Mouse (Mus musculus) heart, adult 2 months (tissue): ENCODE measurements around the gene Try5. TPM values are rescaled to one million over a fixed set of nuclear protein-coding genes. Genes with fewer than 3 reads are reported as not detected.
"Not testable (repeated sequence)": the region's sequence is repeated elsewhere in the genome, so short reads cannot be mapped to it uniquely, and the experiment has no call there.

Experiments
- DNase-seq, 2 experiments: peaks; one replicate each; pipeline ENCODE4 v3.0.0; 2021
- H3K27ac ChIP-seq: fragments of 200-600 bp; 2 replicates; pipeline ENCODE4 v1.8.1; 2022
- H3K27me3 ChIP-seq: fragments of 200-500 bp; 2 replicates; pipeline ENCODE4 v1.6.1; 2012; ENCODE audit warnings: mild to moderate bottlenecking, low read length, inconsistent platforms, mixed read lengths; ENCODE audit not compliant: control insufficient read depth, insufficient read depth
- H3K36me3 ChIP-seq: fragments of 200-500 bp; 2 replicates; pipeline ENCODE4 v1.6.1; 2012; ENCODE audit warnings: low read length, inconsistent platforms; ENCODE audit not compliant: control insufficient read depth, insufficient read depth
- H3K4me1 ChIP-seq: fragments of 200-500 bp; 2 replicates; pipeline ENCODE4 v1.6.1; 2011; ENCODE audit warnings: low read length; ENCODE audit not compliant: control insufficient read depth, insufficient read depth
- H3K4me3 ChIP-seq: fragments of 200-600 bp; 2 replicates; pipeline ENCODE4 v1.8.1; 2022
- H3K79me2 ChIP-seq: fragments of 200-500 bp; replicated peaks from 2 replicates; pipeline ENCODE4 v1.6.1; 2012; ENCODE audit warnings: mild to moderate bottlenecking, inconsistent platforms, low read length, moderate library complexity, mixed read lengths; ENCODE audit not compliant: control insufficient read depth, insufficient read depth
- H3K9ac ChIP-seq: fragments of 200-500 bp; 2 replicates; pipeline ENCODE4 v1.6.1; 2012; ENCODE audit warnings: low read depth, mild to moderate bottlenecking, control low read depth, inconsistent platforms, low read length, mixed read lengths
- CTCF ChIP-seq: fragments of 200-600 bp; IDR thresholded peaks from 2 replicates; pipeline ENCODE4 v1.8.1; 2022; ENCODE audit warnings: antibody characterized with exemption, mild to moderate bottlenecking, moderate library complexity
- EP300 ChIP-seq: fragments of 200-500 bp; IDR thresholded peaks from 2 replicates; pipeline ENCODE4 v1.6.1; 2011; ENCODE audit warnings: low read depth, low read length, control low read depth; ENCODE audit not compliant: insufficient read depth
- POLR2A ChIP-seq: fragments of 200-500 bp; IDR thresholded peaks from 2 replicates; pipeline ENCODE4 v1.6.1; 2011; ENCODE audit warnings: mild to moderate bottlenecking, low read depth, low read length, control low read depth; ENCODE audit not compliant: insufficient read depth
- WGBS: fragments of 180-500 bp; shearing (Covaris S2); methylation state at CpG from one replicate; pipeline ENCODE4 v1.1.7; 2018; 5-methylcytosine and 5-hydroxymethylcytosine counted together
- intact Hi-C: fragments of 180-260 bp; cut with DNase I; formaldehyde crosslinking; loops from one replicate; pipeline ENCODE4 v1.15.1; 2025
- long read RNA-seq: library from polyadenylated mRNA; stranded (forward); transcript quantifications from one replicate; pipeline ENCODE4 v2.0.0, GENCODE M21; 2021
- polyA plus RNA-seq: library from polyadenylated mRNA; depleted of rRNA; stranded (reverse); fragments of >200 nt; gene quantifications from 2 replicates; pipeline ENCODE4 v1.2.3, GENCODE M21; 2012; rRNA removed
- total RNA-seq, 2 experiments: library from RNA; stranded (reverse); gene quantifications; 2 replicates each; pipeline ENCODE4 v1.2.3; 2021

Gene Try5
- total RNA-seq (not detected), polyA plus RNA-seq (0.41 TPM in 1 of 2 replicates, not detected in the other)
- long read RNA-seq, result 0 reads

DNA sequence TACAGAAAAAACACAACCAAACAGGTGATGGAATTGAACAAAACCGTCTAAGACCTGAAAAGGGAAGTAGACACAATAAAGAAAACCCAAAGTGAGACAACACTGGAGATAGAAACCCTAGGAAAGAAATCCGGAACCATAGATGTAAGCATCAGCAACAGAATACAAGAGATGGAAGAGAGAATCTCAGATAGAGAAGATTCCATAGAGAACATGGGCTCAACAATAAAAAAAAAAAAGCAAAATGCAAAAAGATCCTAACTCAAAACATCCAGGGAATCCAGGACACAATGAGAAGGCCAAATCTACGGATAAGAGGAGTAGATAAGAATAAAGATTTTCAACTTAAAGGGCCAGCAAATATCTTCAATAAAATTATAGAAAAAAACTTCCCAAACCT lies at the start of gene Try5:
Gene Try5 (minus strand): TSS at position 101 of the 400 bp plus-strand sequence.
- H3K27ac ChIP-seq, DNase-seq, H3K79me2 ChIP-seq, H3K9ac ChIP-seq, H3K4me1 ChIP-seq, H3K27me3 ChIP-seq, H3K36me3 ChIP-seq, H3K4me3 ChIP-seq, intact Hi-C loops: not testable (repeated sequence)
- 43% methylated on average over 3 of the region's 3 CpGs for WGBS

DNA sequence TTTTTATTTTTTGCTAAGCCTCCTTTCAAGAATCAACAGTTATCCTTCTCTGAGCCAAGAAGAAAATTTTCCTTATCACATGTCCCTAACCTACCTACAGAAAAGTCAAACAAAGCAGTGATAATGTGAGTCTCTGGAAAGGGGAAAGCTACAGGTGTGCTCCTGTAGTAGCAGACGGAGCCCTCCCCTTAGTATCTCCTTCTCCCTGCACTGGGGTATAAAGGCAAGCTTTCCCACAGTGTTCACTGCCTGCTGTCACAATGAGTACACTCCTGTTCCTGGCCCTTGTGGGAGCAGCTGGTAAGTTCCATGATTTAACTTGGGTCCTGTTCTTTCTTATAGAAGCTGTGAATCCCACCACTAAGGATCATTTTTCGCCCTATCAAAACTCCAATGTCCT lies 37.3 kb upstream of the Try5 start, which contains the start of gene Try10:
Gene Try10 (plus strand): TSS at position 174 of the 400 bp plus-strand sequence.
- TF ChIP-seq EP300 (no peak), POLR2A (no peak), CTCF (no peak)
- Histone ChIP-seq H3K27me3 (no peaks in the 10 kb centered on the region), H3K9ac (no peak within 1 kb of the TSS), H3K36me3 (no peaks in the 10 kb centered on the region), H3K4me1 (no peaks in the 10 kb centered on the region), H3K4me3 (no peak within 1 kb of the TSS), H3K27ac (no peak within 1 kb of the TSS), H3K79me2 (no peaks in the 10 kb centered on the region)
- intact Hi-C loops, result no loop called here
- WGBS, result 69% methylated on average over 2 of the region's 2 CpGs
- no peak for DNase-seq

- no peaks in the 10 kb centered on the region for H3K27me3 ChIP-seq
- DNase-seq, result no peak
- H3K27ac ChIP-seq, result no peak within 1 kb of the TSS
- H3K4me3 ChIP-seq, result no peak within 1 kb of the TSS
- H3K4me1 ChIP-seq, result no peaks in the 10 kb centered on the region
- H3K9ac ChIP-seq, result no peak within 1 kb of the TSS
- intact Hi-C loops, result no loop called here
- TF ChIP-seq CTCF (no peak), EP300 (no peak), POLR2A (no peak)
- no peaks in the 10 kb centered on the region for H3K79me2 ChIP-seq
- WGBS, result 53% methylated on average over 1 of the region's 1 CpGs
- H3K36me3 ChIP-seq, result no peaks in the 10 kb centered on the region
These were observed 14.7 kb downstream of the Try5 start, which contains the start of gene Try4 for GRCm38 (mm10) chr6:41301969-41302368. Gene Try4, plus strand, starts transcription at chr6:41302269.

- no peak for DNase-seq
- Histone ChIP-seq H3K4me3 (no peak overlapping the region), H3K36me3 (no peaks in the 10 kb centered on the region), H3K79me2 (no peaks in the 10 kb centered on the region), H3K4me1 (no peaks in the 10 kb centered on the region), H3K27ac (no peak overlapping the region), H3K27me3 (no peaks in the 10 kb centered on the region), H3K9ac (no peak overlapping the region)
- WGBS, result 13% methylated on average over 1 of the region's 1 CpGs
- TF ChIP-seq EP300 (no peak), CTCF (no peak), POLR2A (no peak)
- intact Hi-C loops, result no loop called here
These were observed 18.4 kb downstream of the Try5 start for GRCm38 (mm10) chr6:41298255-41298654.

DNA sequence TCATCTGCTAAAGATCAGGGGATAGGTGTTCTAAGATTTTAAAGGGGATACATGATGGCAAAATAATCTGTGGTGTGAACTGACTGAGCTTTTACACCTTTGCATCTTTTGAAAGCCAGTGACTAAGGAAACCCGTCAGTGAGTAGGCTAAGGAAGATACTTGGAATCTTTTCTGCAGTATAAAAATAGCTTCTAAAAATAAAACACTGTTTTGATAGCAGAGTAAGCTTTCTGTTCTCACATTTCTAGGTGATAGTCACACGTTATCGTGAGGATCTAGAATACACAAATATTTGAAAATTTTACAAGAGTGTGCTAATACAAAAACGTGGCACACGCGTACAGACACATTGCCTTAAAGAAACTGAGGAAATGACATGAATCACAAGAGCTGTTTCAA lies 50.5 kb downstream of the Try5 start:
- 59% methylated on average over 6 of the region's 6 CpGs for WGBS
- Histone ChIP-seq H3K4me1 (no peaks in the 10 kb centered on the region), H3K79me2 (no peaks in the 10 kb centered on the region), H3K27ac (no peak overlapping the region), H3K36me3 (no peaks in the 10 kb centered on the region), H3K4me3 (no peak overlapping the region), H3K9ac (no peak overlapping the region), H3K27me3 (no peaks in the 10 kb centered on the region)
- no peak for TF ChIP-seq POLR2A
- TF ChIP-seq CTCF, result no peak
- TF ChIP-seq EP300, result no peak
- no peak for DNase-seq
- intact Hi-C loops, result no loop called here

- no peak for TF ChIP-seq EP300
- TF ChIP-seq CTCF, result peak; percentile 65
- Histone ChIP-seq H3K4me3 (no peak overlapping the region), H3K4me1 (no peaks in the 10 kb centered on the region), H3K27ac (no peak overlapping the region), H3K27me3 (no peaks in the 10 kb centered on the region), H3K36me3 (no peaks in the 10 kb centered on the region), H3K79me2 (no peaks in the 10 kb centered on the region), H3K9ac (no peak overlapping the region)
- 26% methylated on average over 3 of the region's 3 CpGs for WGBS
- no peak for DNase-seq
- intact Hi-C loops, result loop anchor here (5.0 kb wide), 1 partner anchor 265 kb away; no protein-coding TSS in a partner anchor
These were observed 53.8 kb downstream of the Try5 start for GRCm38 (mm10) chr6:41262796-41263195.

Other genes starting within 250 kb of the Try5 start
- gene Try4, start 14.6 kb downstream of the Try5 start, total RNA-seq, result not detected
- 0.29 and 0.53 TPM in 2 replicates for gene Try4, start 14.6 kb downstream of the Try5 start, polyA plus RNA-seq
- gene Try10, start 37.3 kb upstream of the Try5 start, total RNA-seq, result not detected
- gene Try10, start 37.3 kb upstream of the Try5 start, polyA plus RNA-seq, result not detected in 2 replicates
- gene Prss3, start 60.8 kb upstream of the Try5 start, total RNA-seq, result not detected
- gene Prss3, start 60.8 kb upstream of the Try5 start, polyA plus RNA-seq, result not detected in 2 replicates
- gene Gm5771, start 75.5 kb upstream of the Try5 start, total RNA-seq, result not detected
- gene Gm5771, start 75.5 kb upstream of the Try5 start, polyA plus RNA-seq, result not detected in 2 replicates
- gene Gm10334, start 129.3 kb upstream of the Try5 start, total RNA-seq, result not detected
- not detected in 2 replicates for gene Gm10334, start 129.3 kb upstream of the Try5 start, polyA plus RNA-seq
- gene Prss1, start 142.1 kb upstream of the Try5 start, total RNA-seq, result not detected
- gene Prss1, start 142.1 kb upstream of the Try5 start, polyA plus RNA-seq, result not detected in 2 replicates
- not detected for gene Prss2, start 204.9 kb upstream of the Try5 start, total RNA-seq
- gene Prss2, start 204.9 kb upstream of the Try5 start, polyA plus RNA-seq, result 0.67 TPM in 1 of 2 replicates, not detected in the other